ENCODE assay signal across 8 mouse cellular contexts in the genomic region with DNA sequence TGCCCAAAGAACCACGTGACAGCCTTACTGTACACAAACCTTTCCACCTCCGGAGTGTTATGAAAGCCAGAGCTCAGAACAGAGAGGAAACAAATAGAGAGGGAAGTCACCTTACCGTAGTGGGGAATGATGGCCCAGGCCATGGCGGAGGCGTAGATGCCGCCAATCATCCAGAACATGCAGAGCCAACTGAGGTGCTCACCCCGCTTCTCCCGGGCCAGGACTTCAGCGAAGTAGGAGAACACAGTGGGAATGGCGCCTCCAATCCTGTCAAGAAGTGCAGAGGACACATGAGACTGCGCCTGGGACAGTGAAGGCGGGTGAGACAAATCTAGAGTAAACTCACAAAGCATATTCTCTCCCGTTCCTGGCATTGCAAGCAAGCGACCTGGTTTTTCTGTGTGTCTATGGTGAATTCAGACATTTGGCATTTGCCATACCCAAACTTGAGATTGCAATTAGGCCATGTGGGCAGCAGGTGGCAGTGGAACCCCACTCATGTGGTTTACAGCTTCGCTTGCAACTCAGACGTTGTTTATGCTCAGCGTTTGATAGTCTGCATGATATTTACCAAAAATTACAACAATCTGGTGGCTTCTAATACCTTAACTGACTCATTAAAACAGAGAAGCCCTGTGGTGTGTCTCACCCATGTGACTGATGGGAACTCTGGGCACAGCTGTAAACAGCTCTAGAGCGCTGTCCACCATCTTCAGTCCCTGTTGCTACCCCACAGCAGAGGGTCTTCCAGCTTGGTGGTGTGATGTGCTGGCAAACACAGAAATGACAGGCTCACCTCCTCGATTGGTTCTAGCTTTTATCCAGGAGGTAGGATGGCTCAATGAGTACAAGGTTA. TPM values are rescaled to one million over a fixed set of nuclear protein-coding genes. Genes with fewer than 3 reads are reported as not detected.
DNase-seq lines count a peak whose midpoint lies in the region; ATAC-seq lines count a peak whose summit lies in the region.

No protein-coding gene starts in this region.

- H3K27ac ChIP-seq in liver, embryonic 12.5 days = no peak overlapping the region
- H3K27ac ChIP-seq in midbrain, embryonic 14.5 days (replicated peaks; ENCODE audit: low read depth, low read length) = no peak overlapping the region

- H3K27me3 ChIP-seq in liver, embryonic 12.5 days (replicated peaks) = no peaks in the 10 kb centered on the region
- H3K27me3 ChIP-seq in midbrain, embryonic 14.5 days (ENCODE audit: control insufficient read depth, insufficient read depth, low read length) = no peaks in the 10 kb centered on the region

- DNase-seq in liver = peak; percentile 47
- peak; percentile 32 for DNase-seq in T-cell, adult 2 months (ENCODE audit: low spot score)
- DNase-seq in embryo, embryonic 10 days (ENCODE audit: low spot score) = peak; percentile 81
- DNase-seq in layer of hippocampus, postnatal 36 days = peak; percentile 50 to 67
- peak; percentile 80 for DNase-seq in midbrain, embryonic 14.5 days
- peak; percentile 18 for DNase-seq in thymus, postnatal 0 days (ENCODE audit: low spot score)

- no peaks in the 10 kb centered on the region for H3K9me3 ChIP-seq in liver, embryonic 12.5 days (replicated peaks)
- no peaks in the 10 kb centered on the region for H3K9me3 ChIP-seq in midbrain, embryonic 14.5 days (ENCODE audit: control insufficient read depth, low read length)

- no peaks in the 10 kb centered on the region for H3K4me1 ChIP-seq in liver, embryonic 12.5 days
- no peaks in the 10 kb centered on the region for H3K4me1 ChIP-seq in midbrain, embryonic 14.5 days (ENCODE audit: control insufficient read depth, insufficient read depth, low read length)

- no peak overlapping the region for H3K9ac ChIP-seq in liver, embryonic 12.5 days
- H3K9ac ChIP-seq in midbrain, embryonic 14.5 days (replicated peaks; ENCODE audit: low read length) = no peak overlapping the region

- no peak overlapping the region for H3K4me2 ChIP-seq in liver, embryonic 12.5 days
- no peak overlapping the region for H3K4me2 ChIP-seq in midbrain, embryonic 14.5 days (ENCODE audit: low read length)

- 48% methylated on average over 19 of the region's 19 CpGs for WGBS in liver, embryonic 12.5 days (ENCODE audit: insufficient replicate concordance)
- WGBS in midbrain, embryonic 14.5 days = 68% methylated on average over 19 of the region's 19 CpGs

- no peaks in the 10 kb centered on the region for H3K36me3 ChIP-seq in liver, embryonic 12.5 days
- H3K36me3 ChIP-seq in midbrain, embryonic 14.5 days (ENCODE audit: control insufficient read depth, insufficient read depth, low read length) = no peaks in the 10 kb centered on the region

- ATAC-seq in liver, embryonic 12.5 days = no peak
- ATAC-seq in hematopoietic stem cell, adult 5-6 weeks (replicated peaks in 1 of 2; ENCODE audit: insufficient read depth in 1 of 2, low FRiP score in 2 of 2, low TSS enrichment in 1 of 2, low read depth in 1 of 2, poor library complexity in 2 of 2, severe bottlenecking in 2 of 2) = peak; percentile 60 to 73; a peak in 3 of 4 replicates
- ATAC-seq in midbrain, embryonic 14.5 days (ENCODE audit: low FRiP score, low TSS enrichment) = no peak

- no peak overlapping the region for H3K4me3 ChIP-seq in liver, embryonic 12.5 days
- H3K4me3 ChIP-seq in midbrain, embryonic 14.5 days (replicated peaks; ENCODE audit: low read depth, low read length) = no peak overlapping the region

RNA-seq across cellular contexts. Expression of a gene that starts 50.6 kb away (rescaled TPM):
- 6.2 and 9.2 TPM in 2 replicates for polyA plus RNA-seq in liver, embryonic 12.5 days (2016; fragmentation: Nextera tagmentation; extraction: Ambion mirVana)
- total RNA-seq in hematopoietic stem cell, adult 5-6 weeks (2017) = 4.6 and 10.7 TPM in 2 replicates
- total RNA-seq in layer of hippocampus, postnatal 36 days (2021) = 10 to 100 TPM; 21.3 to 24.8 TPM
- 27.2 and 30.6 TPM in 2 replicates for polyA plus RNA-seq in midbrain, embryonic 14.5 days (2014; fragmentation: Nextera tagmentation; extraction: Ambion mirVana)
- polyA plus RNA-seq in thymus, postnatal 0 days (2015; fragmentation: Nextera tagmentation; extraction: Ambion mirVana) = 28.4 and 29.3 TPM in 2 replicates

RNA-seq across cellular contexts. Expression of a gene that starts 51.3 kb away (rescaled TPM):
- polyA plus RNA-seq in liver, embryonic 12.5 days (2016; fragmentation: Nextera tagmentation; extraction: Ambion mirVana) = not detected in 2 replicates
- total RNA-seq in hematopoietic stem cell, adult 5-6 weeks (2017) = not detected in 2 replicates
- total RNA-seq in layer of hippocampus, postnatal 36 days (2021) = not detected
- not detected in 2 replicates for polyA plus RNA-seq in midbrain, embryonic 14.5 days (2014; fragmentation: Nextera tagmentation; extraction: Ambion mirVana)
- not detected in 2 replicates for polyA plus RNA-seq in thymus, postnatal 0 days (2015; fragmentation: Nextera tagmentation; extraction: Ambion mirVana)

Comparison
In these comparisons a context has a peak if more than half of its experiments do, and no peak if none do; other contexts are left out.
1. DNase-seq: peak in every context shown above with its lines; median percentile 81 in embryo, embryonic 10 days; 80 in midbrain, embryonic 14.5 days; 58 in layer of hippocampus, postnatal 36 days; 47 in liver; 32 in T-cell, adult 2 months; 18 in thymus, postnatal 0 days.
2. ATAC-seq: peak in hematopoietic stem cell, adult 5-6 weeks (2 of 2); none in liver, embryonic 12.5 days (single experiment) and midbrain, embryonic 14.5 days (single experiment).